Mouse (Mus musculus) urinary bladder, adult 18-20 months (tissue): ENCODE measurements around the gene Naip1.
"Not testable (repeated sequence)": the region's sequence is repeated elsewhere in the genome, so short reads cannot be mapped to it uniquely, and the experiment has no call there.

Experiments used
- DNase-seq, 2 experiments: peaks; one replicate each; pipeline ENCODE4 v3.0.0; 2022; ENCODE audit warnings: low spot score in 2 of 2, mixed read lengths in 2 of 2

Gene Naip1

GRCm38 (mm10) chr13:100452415-100453127, at the start of gene Naip1:
Gene Naip1 (minus strand): TSS chr13:100452869.
- not testable (repeated sequence) for DNase-seq

DNA sequence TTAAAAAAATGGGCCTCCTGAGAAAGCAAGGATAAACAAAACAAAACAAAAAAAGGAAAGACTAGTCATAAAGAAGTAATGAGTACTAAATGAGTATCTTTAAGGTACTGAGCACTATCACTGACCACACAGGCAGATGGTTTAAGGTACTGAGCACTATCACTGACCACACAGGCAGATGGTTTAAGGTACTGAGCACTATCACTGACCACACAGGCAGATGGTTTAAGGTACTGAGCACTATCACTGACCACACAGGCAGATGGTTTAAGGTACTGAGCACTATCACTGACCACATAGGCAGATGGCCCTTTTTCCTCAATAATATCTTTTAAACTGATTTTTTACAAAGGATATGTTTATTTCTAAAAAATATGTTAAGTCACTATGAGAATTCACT, 47.0 kb upstream of the Naip1 start:
- DNase-seq: not testable (repeated sequence)

DNA sequence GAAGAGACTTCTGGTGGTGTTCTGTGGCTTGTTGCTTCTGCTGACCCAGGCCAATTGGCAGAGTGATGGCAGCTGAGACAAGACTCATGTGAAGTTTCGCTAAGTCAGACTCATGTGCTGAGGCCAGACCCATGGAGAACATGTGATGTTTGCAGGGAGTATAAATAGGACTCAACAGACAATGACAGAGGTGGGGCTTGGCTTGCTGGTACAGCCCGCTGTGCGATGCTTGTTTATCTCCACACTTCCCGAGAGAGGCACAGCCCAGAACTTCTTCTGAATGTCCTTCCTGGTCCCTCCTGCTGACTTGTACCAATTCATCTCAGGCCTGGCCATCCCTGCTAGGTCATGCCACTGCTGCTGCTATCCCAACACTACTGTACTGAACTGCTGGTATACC, 42.7 kb upstream of the Naip1 start:
- DNase-seq: no peak

GRCm38 (mm10) chr13:100494370-100494769, 41.7 kb upstream of the Naip1 start:
- not testable (repeated sequence) for DNase-seq

GRCm38 (mm10) chr13:100493313-100493712, 40.6 kb upstream of the Naip1 start:
- no peak for DNase-seq

DNA sequence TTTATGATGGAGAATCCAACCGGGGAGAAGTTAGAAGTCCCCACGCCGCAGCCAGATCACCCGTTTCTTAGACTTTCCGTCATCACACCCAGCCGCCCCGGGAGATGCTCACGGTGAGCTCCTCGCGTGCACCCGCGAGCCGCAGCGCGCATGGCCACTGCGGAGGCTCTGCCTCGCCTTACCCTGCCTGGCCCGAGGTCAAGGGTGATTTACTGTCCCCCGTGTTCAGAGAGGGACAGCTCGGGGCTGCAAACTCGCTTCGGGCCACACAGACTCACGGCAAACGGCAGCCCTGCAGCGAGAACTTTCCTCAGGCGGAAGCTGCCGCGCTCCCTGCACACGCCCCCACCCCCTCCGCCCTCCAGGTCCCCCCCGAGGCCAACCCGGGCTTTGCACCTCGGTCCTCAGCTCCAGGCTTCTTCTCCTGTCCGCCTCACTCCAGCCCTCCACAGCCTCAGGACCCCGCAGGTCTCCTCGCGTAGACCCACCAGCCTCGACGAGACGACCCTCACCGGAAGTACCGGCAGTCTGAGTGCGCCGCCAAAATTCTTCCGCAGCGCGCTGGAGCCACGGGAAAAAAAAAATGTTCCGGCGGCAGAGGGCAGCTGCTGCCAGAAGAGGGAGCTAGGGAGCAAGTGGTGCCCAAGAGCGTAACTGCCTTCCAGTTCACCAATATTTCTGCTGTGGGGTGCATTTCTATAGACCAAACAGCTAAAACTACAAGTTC, 39.6 kb upstream of the Naip1 start, which contains the start of gene Gtf2h2:
Gene Gtf2h2, minus strand, starts transcription at position 519 of the 727 bp plus-strand sequence.
- peak; percentile 72 to 93 for DNase-seq

DNA sequence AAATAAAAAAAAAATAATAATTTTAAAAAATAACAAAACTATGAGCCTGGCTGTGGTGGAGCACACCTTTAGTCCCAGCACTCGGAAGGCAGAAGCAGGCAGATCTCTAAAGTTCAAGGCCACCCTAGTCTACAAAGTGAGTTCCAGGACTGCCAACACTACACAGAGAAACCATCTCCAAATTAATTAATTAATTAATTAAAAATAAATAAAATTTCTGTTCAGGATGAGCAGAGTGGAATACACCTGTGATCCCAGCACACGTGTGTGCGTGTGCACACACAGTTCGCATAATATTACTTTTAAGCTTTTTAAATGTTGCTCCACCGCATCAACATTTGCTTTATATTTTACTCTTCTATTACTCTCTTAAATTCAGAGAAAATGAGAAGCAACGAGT, 39.0 kb upstream of the Naip1 start:
- DNase-seq: no peak

DNA sequence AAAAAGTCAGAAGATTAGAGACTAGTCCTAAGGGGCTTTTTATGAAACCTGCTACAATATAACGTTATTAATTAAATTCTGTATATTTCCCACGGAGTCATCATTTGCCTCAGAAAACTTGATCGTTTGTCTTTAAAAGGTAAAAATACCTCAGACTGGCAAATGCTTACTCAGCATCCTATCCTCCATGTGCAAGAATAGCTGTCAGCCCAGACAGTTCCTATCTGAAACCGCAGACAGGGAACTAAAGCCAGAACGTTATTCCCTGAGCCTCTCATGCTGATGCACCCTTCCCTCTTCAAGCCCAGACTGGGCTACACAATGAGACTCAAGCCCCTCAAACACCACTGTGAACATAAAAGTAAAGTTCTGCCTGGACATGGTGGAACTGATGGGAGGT, 37.8 kb upstream of the Naip1 start:
- DNase-seq: no peak

DNA sequence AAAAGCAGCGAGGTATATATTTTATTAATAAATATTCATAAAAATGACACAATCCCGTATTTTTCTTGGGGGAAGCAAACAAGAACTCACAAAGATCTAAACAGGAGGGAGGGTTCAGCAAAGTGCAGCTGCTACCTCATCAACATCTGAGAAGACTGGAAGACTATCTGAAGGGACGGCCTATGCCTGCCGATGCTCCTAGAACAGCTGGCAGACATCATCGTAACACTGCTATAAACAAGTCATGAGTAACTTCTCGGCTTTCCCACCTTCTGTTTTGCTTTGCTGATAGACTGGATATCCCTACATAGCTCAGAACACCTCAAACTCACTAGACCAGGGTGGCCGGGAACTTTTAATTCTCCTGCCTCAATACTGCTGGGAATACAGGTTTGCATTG, 30.9 kb upstream of the Naip1 start:
- no peak for DNase-seq

DNA sequence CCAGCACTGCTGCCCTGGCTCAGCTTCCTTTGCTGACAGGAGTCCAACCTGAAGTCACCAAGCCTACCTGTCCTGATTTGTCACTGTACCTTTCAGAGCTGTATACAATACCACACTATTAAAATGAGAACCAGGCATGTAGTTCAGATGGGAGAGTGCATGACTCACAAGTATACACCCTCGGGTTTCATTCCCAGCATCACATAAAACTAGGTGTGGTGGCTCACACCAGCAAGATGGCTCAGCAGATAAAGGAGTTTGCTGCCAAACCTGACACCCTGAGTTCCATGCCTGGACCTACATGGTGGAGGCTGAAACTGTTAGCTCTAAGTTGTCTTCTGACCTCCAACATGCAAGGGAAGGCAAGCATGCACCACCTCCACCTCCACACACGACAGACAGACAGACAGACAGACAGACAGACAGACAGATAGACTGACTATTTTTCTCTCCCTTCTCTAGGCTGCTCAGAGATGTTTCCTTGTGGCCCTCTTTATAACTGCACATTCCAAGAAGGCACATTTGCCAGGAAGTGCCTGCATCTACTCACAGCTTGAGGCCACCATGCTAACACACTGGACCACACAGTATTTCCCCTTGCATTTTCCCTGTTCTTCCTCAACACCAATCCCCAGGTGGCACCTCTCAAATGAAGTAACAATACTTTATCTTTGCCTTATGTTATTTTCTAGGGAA, 11.0 kb upstream of the Naip1 start:
- DNase-seq: no peak

- no peak for DNase-seq
Measured at GRCm38 (mm10) chr13:100461336-100461735, 8.7 kb upstream of the Naip1 start.

GRCm38 (mm10) chr13:100449495-100449894, 3.2 kb downstream of the Naip1 start:
- DNase-seq: no peak

DNA sequence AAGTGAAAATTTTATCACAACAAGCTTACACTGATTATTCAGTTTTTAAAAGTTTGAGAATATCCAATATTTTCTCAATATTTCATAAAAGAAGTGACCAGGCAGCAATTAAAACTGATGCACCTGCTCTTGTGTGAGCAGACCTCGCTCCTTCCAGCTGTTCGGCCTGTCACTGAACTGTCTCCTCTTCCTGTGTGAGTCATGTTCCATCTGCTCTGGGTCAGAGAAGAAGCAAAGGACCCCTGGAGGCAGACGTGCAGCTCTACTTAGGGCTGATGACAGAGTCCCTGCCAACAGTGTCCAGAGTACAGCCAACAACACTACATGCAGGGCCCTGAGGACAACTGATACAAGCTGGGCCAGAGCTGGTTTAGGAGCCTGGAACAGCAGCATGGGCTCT, 12.6 kb downstream of the Naip1 start:
- DNase-seq: no peak

GRCm38 (mm10) chr13:100438701-100439100, 14.0 kb downstream of the Naip1 start:
- no peak for DNase-seq

- no peak for DNase-seq
Measured at GRCm38 (mm10) chr13:100437322-100437825, 15.3 kb downstream of the Naip1 start.

- DNase-seq: not testable (repeated sequence)
Measured at GRCm38 (mm10) chr13:100436556-100437163, 16.0 kb downstream of the Naip1 start.

DNA sequence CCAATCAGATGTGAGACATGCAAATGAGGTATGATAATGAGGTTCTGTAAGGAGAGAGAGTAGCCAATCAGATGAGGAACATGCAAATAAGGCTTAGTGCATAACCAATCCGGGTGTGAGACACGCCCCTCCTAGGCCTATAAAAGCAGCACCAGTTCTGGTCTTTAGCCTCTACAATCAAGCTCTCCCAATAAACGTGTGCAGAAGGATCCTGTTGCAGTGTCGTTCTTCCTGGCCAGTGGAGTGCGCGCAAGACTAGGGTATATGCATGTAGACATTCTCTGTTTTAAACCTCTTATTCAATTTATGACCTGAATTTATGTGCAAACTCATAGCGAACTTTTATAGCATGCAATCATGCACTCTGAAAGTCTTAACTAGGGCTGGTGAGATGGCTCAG, 32.7 kb downstream of the Naip1 start:
- DNase-seq: not testable (repeated sequence)

GRCm38 (mm10) chr13:100414428-100414827, 38.2 kb downstream of the Naip1 start:
- no peak for DNase-seq

GRCm38 (mm10) chr13:100409825-100410224, 42.8 kb downstream of the Naip1 start:
- no peak for DNase-seq

DNA sequence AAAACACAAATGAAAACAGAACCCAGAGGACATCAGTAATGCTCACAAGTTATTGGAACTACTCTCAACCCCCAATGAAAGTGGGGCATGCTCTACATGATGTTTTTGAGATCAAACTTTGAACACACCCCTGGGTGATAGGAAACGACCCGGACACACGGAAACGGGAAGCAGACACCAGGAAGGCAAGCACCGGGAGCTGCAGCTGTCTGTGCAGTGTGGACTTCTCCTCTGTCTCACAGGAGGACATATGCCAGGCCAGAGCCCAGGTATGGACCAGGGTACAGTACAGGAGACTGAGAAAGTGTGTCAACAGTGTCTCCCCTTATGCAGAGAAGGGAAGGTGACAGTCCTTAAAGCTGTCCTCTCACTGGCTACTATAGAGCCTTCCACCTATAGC, 43.5 kb downstream of the Naip1 start:
- DNase-seq: no peak

DNA sequence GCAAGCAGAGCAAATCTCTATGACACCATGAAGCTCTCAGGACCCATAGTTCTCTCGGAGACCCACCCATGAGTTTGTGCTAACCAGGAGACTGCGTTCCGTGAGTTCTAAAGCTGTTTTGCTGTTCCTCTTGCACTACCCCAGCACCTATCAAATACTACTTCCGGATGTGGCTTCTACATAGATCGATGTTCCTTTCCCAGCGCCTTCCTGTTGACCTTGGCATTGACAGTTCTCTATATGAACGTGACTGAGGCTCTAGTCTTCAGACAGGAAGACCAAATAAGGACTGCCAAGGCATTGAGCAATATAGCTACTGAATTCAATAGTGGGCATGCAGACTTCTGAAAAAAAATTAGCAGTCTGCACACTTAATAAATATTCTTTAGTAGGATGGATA, 44.4 kb downstream of the Naip1 start:
- no peak for DNase-seq
